Mouse (Mus musculus) gastrocnemius, postnatal 4 days (tissue): ENCODE data around the gene Cyp19a1. TPM values are rescaled to one million over a fixed set of nuclear protein-coding genes. Genes with fewer than 3 reads are reported as not detected.

Source experiments
- DNase-seq, 2 experiments: peaks; one replicate each; pipeline ENCODE4 v3.0.0; 2021 to 2022; ENCODE audit warnings: low spot score in 2 of 2, mixed read lengths in 2 of 2
- long read RNA-seq, 2 experiments: library from polyadenylated mRNA; stranded (forward); transcript quantifications; one replicate each; pipeline ENCODE4 v2.0.0; 2021
- total RNA-seq, 2 experiments: library from RNA; stranded (reverse); gene quantifications; 2 replicates each; pipeline ENCODE4 v1.2.3; 2021

The Cyp19a1 gene
- total RNA-seq, result not detected
- long read RNA-seq, experiment 1, result 0 reads
- long read RNA-seq, experiment 2, result 0 reads

- no peak for DNase-seq
Measured at GRCm38 (mm10) chr9:54268010-54268409, at the start of gene Cyp19a1. Gene Cyp19a1, minus strand, starts transcription at chr9:54268110.

- no peak for DNase-seq
Measured at GRCm38 (mm10) chr9:54316363-54316762, 48.5 kb upstream of the Cyp19a1 start.

GRCm38 (mm10) chr9:54308751-54309358 lies 40.9 kb upstream of the Cyp19a1 start:
- no peak for DNase-seq

- no peak for DNase-seq
Measured at GRCm38 (mm10) chr9:54308209-54308608, 40.3 kb upstream of the Cyp19a1 start.

- DNase-seq, result peak in 1 of 2 experiments; percentile 32
Measured at GRCm38 (mm10) chr9:54301255-54301654, 33.3 kb upstream of the Cyp19a1 start.

GRCm38 (mm10) chr9:54299792-54300191 lies 31.9 kb upstream of the Cyp19a1 start:
- no peak for DNase-seq

GRCm38 (mm10) chr9:54299389-54299788 lies 31.5 kb upstream of the Cyp19a1 start:
- DNase-seq, result no peak

GRCm38 (mm10) chr9:54287804-54288203 lies 19.9 kb upstream of the Cyp19a1 start:
- DNase-seq, result no peak

- DNase-seq, result no peak
Measured at GRCm38 (mm10) chr9:54286331-54286987, 18.5 kb upstream of the Cyp19a1 start, which contains the start of gene Gldn. Gene Gldn, plus strand, starts transcription at chr9:54286486.

GRCm38 (mm10) chr9:54279046-54279589 lies 11.2 kb upstream of the Cyp19a1 start:
- no peak for DNase-seq

GRCm38 (mm10) chr9:54275283-54275682 lies 7.4 kb upstream of the Cyp19a1 start:
- DNase-seq, result no peak

- no peak for DNase-seq
Measured at GRCm38 (mm10) chr9:54270889-54271288, 3.0 kb upstream of the Cyp19a1 start.

- no peak for DNase-seq
Measured at GRCm38 (mm10) chr9:54269987-54270386, 2.1 kb upstream of the Cyp19a1 start.

GRCm38 (mm10) chr9:54264754-54265153 lies 3.2 kb downstream of the Cyp19a1 start:
- no peak for DNase-seq

GRCm38 (mm10) chr9:54244869-54245665 lies 22.8 kb downstream of the Cyp19a1 start:
- no peak for DNase-seq

- no peak for DNase-seq
Measured at GRCm38 (mm10) chr9:54227580-54227979, 40.3 kb downstream of the Cyp19a1 start.

- no peak for DNase-seq
Measured at GRCm38 (mm10) chr9:54216511-54216910, 51.4 kb downstream of the Cyp19a1 start.

- no peak for DNase-seq
Measured at GRCm38 (mm10) chr9:54214881-54215280, 53.0 kb downstream of the Cyp19a1 start.

- DNase-seq, result no peak
Measured at GRCm38 (mm10) chr9:54194790-54195189, 73.1 kb downstream of the Cyp19a1 start.

- no peak for DNase-seq
Measured at GRCm38 (mm10) chr9:54191435-54191834, 76.5 kb downstream of the Cyp19a1 start.

GRCm38 (mm10) chr9:54182484-54182883 lies 85.4 kb downstream of the Cyp19a1 start:
- DNase-seq, result no peak

- peak in 1 of 2 experiments; percentile 45 for DNase-seq
Measured at GRCm38 (mm10) chr9:54181330-54181729, 86.6 kb downstream of the Cyp19a1 start.
